Mouse (Mus musculus) liver, embryonic 14.5 days (tissue): ENCODE data around the gene Sash1. TPM values are rescaled to one million over a fixed set of nuclear protein-coding genes. Genes with fewer than 3 reads are reported as not detected.

Experiments
- ATAC-seq: fragments of 200-750 bp; cut with Nextera tagmentation; 2 replicates; pipeline ENCODE4 v1.8.0; 2017; ENCODE audit warnings: moderate number of reproducible peaks, mild to moderate bottlenecking, moderate library complexity; ENCODE audit not compliant: insufficient read depth
- DNase-seq, 3 experiments: peaks; one replicate each; pipeline ENCODE4 v3.0.0-alpha.2; 2012 to 2013; ENCODE audit warnings: low read depth in 3 of 3, low spot score in 3 of 3
- H3K27ac ChIP-seq: fragments of 300-500 bp; sonication (generic); 2 replicates; pipeline ENCODE4 v1.5.1; 2014; ENCODE audit warnings: moderate library complexity, mild to moderate bottlenecking, control low read depth, inconsistent platforms
- H3K27me3 ChIP-seq: fragments of 300-500 bp; sonication (generic); 2 replicates; pipeline ENCODE4 v1.6.1; 2014; ENCODE audit warnings: mild to moderate bottlenecking, low read length, moderate library complexity; ENCODE audit not compliant: control insufficient read depth, insufficient read depth
- H3K36me3 ChIP-seq: fragments of 300-500 bp; sonication (generic); replicated peaks from 2 replicates; pipeline ENCODE4 v1.6.1; 2014; ENCODE audit warnings: low read depth; ENCODE audit not compliant: control insufficient read depth, insufficient read depth
- H3K4me1 ChIP-seq, 2 experiments: fragments of 200-500 bp in 1 of 2; fragments of 300-500 bp in 1 of 2; sonication (generic) in 1 of 2; replicated peaks; 2 replicates each; pipeline ENCODE4 v1.6.1; 2012 to 2014; ENCODE audit warnings: antibody characterized with exemption in 1 of 2, inconsistent platforms in 1 of 2, low read length in 1 of 2; ENCODE audit not compliant: control insufficient read depth in 2 of 2, insufficient read depth in 2 of 2
- H3K4me2 ChIP-seq: fragments of 300-500 bp; sonication (generic); 2 replicates; pipeline ENCODE4 v1.6.1; 2014; ENCODE audit warnings: low read depth, mild to moderate bottlenecking, control low read depth, moderate library complexity
- H3K4me3 ChIP-seq, 2 experiments: fragments of 200-500 bp in 1 of 2; fragments of 300-500 bp in 1 of 2; sonication (generic) in 1 of 2; 2 replicates each; pipeline ENCODE4 v1.5.1; 2012 to 2014; ENCODE audit warnings: low read depth in 2 of 2, low read length in 2 of 2, mild to moderate bottlenecking in 2 of 2, control low read depth in 1 of 2, inconsistent platforms in 1 of 2, moderate library complexity in 1 of 2; ENCODE audit not compliant: insufficient read depth in 1 of 2
- H3K9ac ChIP-seq: fragments of 300-500 bp; sonication (generic); replicated peaks from 2 replicates; pipeline ENCODE4 v1.6.1; 2014; ENCODE audit warnings: mild to moderate bottlenecking, control low read depth, moderate library complexity
- H3K9me3 ChIP-seq: fragments of 300-500 bp; sonication (generic); 2 replicates; pipeline ENCODE4 v1.6.1; 2016; ENCODE audit warnings: low read length, mixed read lengths; ENCODE audit not compliant: control insufficient read depth
- CTCF ChIP-seq: IDR thresholded peaks from 2 replicates; pipeline ENCODE4 v1.5.1; 2016; ENCODE audit warnings: antibody characterized with exemption, low read depth, control low read depth
- EP300 ChIP-seq: IDR thresholded peaks from 2 replicates; pipeline ENCODE4 v1.6.1; 2016; ENCODE audit warnings: antibody characterized with exemption, low read depth
- WGBS: fragments of 180-500 bp; shearing (Covaris S2); extraction: QIAGEN DNeasy Blood & Tissue Kit; methylation state at CpG from one replicate; pipeline ENCODE4 v1.1.7; 2014; ENCODE audit not compliant: insufficient replicate concordance; 5-methylcytosine and 5-hydroxymethylcytosine counted together
- polyA plus RNA-seq, 2 experiments: library from polyadenylated mRNA; depleted of rRNA in 1 of 2; stranded (reverse) in 1 of 2; unstranded in 1 of 2; fragments of >200 nt; fragmentation: Nextera tagmentation in 1 of 2; extraction: Ambion mirVana in 1 of 2; gene quantifications; 2 replicates each; pipeline versions ENCODE4 v1.2.1 to v1.2.3; 2012 to 2014

The Sash1 gene
- polyA plus RNA-seq, 2 experiments: 0.32 to 1.4 TPM

DNA sequence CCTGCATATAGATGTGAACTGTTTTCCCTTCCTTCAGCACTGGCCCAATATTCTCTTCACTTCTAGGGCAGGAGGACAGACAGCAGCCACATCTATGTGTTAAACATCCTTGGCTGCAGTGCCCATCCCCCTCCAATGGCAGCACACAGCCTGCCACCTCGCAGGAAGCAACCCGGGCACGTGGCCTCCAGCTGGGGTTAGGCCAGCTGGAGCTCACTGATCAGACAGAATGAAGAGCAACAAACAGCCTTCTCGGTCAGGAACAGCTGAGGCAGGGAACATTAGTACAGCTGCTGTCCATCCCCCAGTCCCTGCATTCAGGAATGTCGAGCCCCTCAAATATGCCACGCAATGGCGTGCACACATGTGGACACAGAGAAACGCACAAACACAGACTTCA lies 81.6 kb downstream of the Sash1 start:
- H3K27ac ChIP-seq: no peak overlapping the region
- no peaks in the 10 kb centered on the region for H3K9me3 ChIP-seq
- H3K36me3 ChIP-seq: no peaks in the 10 kb centered on the region
- H3K9ac ChIP-seq: no peak overlapping the region
- DNase-seq (no peak), ATAC-seq (no peak)
- no peaks in the 10 kb centered on the region for H3K27me3 ChIP-seq
- no peak for TF ChIP-seq EP300
- no peak for TF ChIP-seq CTCF
- WGBS: 47% methylated on average over 8 of the region's 8 CpGs
- peaks cover 0 to 9% of the 10 kb centered on the region in 2 experiments; a peak in 2 of 4 replicates for H3K4me1 ChIP-seq
- no peak overlapping the region for H3K4me2 ChIP-seq
- no peak overlapping the region for H3K4me3 ChIP-seq

DNA sequence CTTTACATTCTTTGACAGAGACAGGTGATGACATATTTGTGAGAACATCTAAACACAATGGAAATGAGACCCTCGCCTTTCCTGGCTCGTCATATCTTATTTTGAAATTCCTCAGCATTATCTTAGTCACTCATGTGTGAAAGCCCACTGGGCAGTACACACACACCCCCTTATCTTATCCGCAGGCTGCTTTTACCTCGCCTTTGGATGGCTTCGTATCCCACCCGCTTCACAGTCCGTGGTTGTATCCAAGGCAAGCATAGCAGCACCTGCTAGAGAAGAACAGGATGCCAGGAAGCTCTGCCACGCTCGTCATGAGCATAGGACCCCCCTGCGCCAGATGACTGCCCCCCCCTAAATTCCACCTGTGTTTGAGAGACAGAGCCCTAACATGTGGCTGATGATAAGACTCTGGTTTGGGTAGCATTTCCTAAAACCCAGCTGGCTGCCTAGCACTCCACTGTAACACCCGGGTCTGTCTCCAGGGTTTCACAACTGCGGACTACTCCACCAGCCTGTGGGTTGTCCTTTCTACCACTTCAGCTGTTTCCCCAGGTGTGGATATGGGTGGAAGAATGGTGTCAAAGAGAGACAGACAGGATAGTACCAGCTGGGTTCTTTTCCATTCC lies 84.0 kb downstream of the Sash1 start:
- Histone ChIP-seq H3K27me3 (no peaks in the 10 kb centered on the region), H3K4me2 (peak overlapping the region; percentile 36), H3K9ac (no peak overlapping the region), H3K36me3 (no peaks in the 10 kb centered on the region), H3K4me1 (peaks cover 0 to 9% of the 10 kb centered on the region in 2 experiments; a peak in 2 of 4 replicates), H3K9me3 (no peaks in the 10 kb centered on the region), H3K4me3 (no peak overlapping the region), H3K27ac (no peak overlapping the region)
- 29% methylated on average over 12 of the region's 12 CpGs for WGBS
- ATAC-seq (peak; percentile 77), DNase-seq (no peak)
- TF ChIP-seq CTCF (no peak), EP300 (peak; percentile 26; the same call in 1 of the 2 replicates)

DNA sequence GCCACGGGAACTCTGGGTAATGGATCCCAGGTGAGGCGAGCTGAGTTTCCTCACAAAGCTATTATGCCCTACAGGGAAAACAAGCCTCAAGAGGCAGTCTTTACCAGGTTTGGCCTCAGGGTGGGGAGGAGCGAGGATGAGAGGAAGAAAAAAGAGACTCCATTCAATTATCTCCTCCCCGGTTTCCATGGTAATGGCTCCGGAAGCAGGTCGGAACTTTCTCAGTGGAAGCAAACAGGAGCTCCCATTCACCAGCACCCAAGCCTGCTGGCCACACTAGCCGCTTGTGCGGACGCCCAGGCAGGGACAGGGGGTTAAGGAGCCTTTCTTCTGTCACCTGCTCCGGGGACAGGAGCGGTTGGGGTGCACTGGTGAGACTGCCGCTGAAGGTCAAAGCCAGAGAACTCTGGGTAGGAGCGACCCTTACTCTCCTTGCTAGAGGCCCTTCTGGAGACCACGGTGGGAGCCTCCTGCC lies 84.7 kb downstream of the Sash1 start:
- DNase-seq (no peak), ATAC-seq (no peak)
- Histone ChIP-seq H3K36me3 (no peaks in the 10 kb centered on the region), H3K4me1 (peaks cover 0 to 9% of the 10 kb centered on the region in 2 experiments; a peak in 2 of 4 replicates), H3K4me3 (no peak overlapping the region), H3K27me3 (no peaks in the 10 kb centered on the region), H3K9ac (no peak overlapping the region), H3K9me3 (no peaks in the 10 kb centered on the region), H3K27ac (no peak overlapping the region), H3K4me2 (peak overlapping the region; percentile 15; the same call in 1 of the 2 replicates)
- 67% methylated on average over 14 of the region's 14 CpGs for WGBS
- TF ChIP-seq EP300 (no peak), CTCF (no peak)

DNA sequence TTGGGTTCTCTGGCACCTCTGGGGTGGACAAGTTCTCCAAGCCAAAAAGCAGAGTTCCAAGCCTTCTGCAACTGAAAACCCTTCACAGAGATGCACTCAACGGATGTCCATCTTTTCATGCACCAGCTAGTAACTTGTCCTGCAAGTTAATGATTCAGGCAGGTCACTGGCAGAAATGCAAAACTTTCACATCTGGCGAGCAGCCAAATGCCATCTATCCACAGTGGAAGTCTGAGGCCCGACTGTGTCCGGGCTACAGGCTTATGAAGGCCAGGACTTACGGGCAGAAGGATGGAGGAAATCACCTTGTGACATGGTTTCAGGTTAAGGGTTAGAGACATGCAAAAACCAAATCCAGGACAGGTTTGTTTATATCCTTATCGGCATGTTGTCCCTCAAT lies 88.0 kb downstream of the Sash1 start:
- H3K27ac ChIP-seq: no peak overlapping the region
- H3K4me3 ChIP-seq: no peak overlapping the region
- H3K36me3 ChIP-seq: no peaks in the 10 kb centered on the region
- DNase-seq (no peak), ATAC-seq (no peak)
- H3K9ac ChIP-seq: no peak overlapping the region
- H3K4me1 ChIP-seq: peaks cover 0 to 9% of the 10 kb centered on the region in 2 experiments; a peak in 2 of 4 replicates
- 67% methylated on average over 6 of the region's 6 CpGs for WGBS
- no peaks in the 10 kb centered on the region for H3K9me3 ChIP-seq
- no peak overlapping the region for H3K4me2 ChIP-seq
- H3K27me3 ChIP-seq: no peaks in the 10 kb centered on the region
- TF ChIP-seq CTCF (no peak), EP300 (no peak)

DNA sequence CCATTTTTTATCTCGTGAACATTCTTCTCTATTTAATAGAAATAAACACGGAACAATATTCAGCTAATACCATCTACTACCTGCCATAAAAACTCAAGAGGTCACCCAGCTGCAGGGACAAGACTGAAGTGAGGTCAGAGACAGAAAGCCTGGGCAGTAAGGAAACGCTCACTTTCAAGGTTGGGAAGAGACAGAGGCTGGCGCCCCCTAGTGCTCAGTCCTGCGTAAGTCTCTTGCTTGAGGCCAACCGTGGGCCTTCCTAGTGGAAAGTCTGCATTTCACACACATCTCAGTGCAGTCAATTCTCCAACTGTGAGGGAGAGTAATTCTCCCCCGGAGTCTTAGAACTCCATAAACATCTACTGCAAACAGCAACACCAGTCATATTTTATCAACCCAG lies 90.5 kb downstream of the Sash1 start:
- Histone ChIP-seq H3K9me3 (no peaks in the 10 kb centered on the region), H3K4me1 (no peaks in the 10 kb centered on the region), H3K4me2 (no peak overlapping the region), H3K27ac (no peak overlapping the region), H3K27me3 (no peaks in the 10 kb centered on the region), H3K4me3 (no peak overlapping the region), H3K36me3 (no peaks in the 10 kb centered on the region), H3K9ac (no peak overlapping the region)
- TF ChIP-seq EP300: no peak
- peak; percentile 86 for TF ChIP-seq CTCF
- ATAC-seq: no peak
- 27% methylated on average over 7 of the region's 7 CpGs for WGBS
- DNase-seq: peak; percentile 10 to 20 (median 16)
